Mouse (Mus musculus): ENCODE results near the gene Fars2.
"Not testable (repeated sequence)": the region's sequence is repeated elsewhere in the genome, so short reads cannot be mapped to it uniquely, and the experiment has no call there.

Gene Fars2

DNA sequence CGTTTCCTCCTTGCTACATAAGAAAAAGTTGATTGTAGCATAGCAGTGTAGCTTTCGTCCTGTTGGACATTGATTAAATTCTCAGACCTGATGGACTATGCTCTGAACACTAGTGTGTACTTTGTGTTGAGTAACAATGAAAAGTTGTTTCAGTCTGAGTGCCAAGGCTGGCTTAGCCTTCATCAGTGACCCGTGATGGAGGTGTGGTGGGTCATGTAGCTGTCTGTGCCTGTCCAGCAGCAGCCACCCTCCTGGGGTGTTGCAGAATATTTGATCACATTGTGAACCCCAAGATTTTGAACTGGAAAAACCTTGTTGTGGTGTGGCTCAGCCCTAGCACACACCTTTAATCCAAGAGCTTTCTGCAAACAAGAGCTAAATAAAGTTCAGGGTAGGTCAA is 343.3 kb downstream of the Fars2 start:
- DNase-seq (ENCODE audit: low read depth) = no peak

DNA sequence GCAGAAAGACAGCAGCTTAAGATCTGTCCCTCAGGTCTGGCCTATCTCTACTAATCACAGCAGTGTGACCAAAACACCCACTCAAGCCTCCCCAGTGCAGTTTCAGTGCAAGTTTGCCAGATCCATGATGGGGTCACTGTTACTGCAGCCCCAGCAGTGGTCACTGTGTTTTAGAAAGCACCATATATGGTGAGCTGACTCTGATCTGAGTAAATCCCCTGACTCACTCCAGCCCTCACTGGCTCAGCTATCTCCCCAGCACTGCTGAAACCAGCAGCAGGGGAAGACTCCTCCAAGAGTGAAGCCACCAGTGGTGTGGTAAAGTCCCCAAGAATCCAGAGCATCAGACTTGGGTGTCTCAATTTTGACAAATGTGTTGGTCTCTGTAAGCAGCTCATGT is 346.5 kb downstream of the Fars2 start:
- no peak for DNase-seq (ENCODE audit: low read depth)

DNA sequence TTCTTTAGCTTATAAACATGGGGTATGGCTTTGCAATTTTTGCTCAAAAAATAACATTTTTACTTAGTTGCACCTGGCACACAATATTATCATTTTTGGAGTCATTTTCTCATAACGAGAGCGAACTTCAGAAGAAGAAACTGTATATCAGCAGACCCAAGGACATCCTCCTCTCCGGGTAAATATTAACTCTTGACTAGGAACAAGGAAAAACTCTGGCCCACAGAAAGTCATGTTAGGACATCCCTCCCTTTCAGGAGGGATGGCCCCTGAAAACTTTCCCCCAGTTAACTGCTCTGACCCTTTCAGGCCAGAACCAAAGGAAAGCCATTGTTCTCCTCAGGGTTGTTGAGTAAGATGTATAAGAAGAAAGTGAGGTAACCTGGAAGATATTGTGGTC is 348.9 kb downstream of the Fars2 start:
- DNase-seq (ENCODE audit: low read depth) = not testable (repeated sequence)

DNA sequence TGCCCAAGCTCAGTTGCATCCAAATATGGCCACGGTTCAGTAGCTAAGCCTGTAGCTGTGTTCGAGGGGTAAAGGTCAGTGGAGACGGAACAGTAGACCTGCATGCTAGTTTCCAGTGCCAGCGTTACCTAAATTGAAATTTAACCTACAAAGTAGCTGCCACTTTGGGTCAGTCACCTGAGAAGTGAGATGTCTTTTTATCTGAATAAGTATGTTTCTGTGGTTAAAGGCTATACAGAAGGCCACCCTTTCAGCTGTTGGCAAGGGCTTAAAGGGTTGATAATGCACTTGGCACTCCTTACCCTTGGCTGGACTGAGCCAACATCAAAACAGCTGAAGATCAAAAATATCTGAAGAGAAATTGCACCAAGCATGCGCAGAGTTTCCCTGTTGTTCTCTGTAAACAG is 349.3 kb downstream of the Fars2 start:
- DNase-seq (ENCODE audit: low read depth) = no peak

- DNase-seq (ENCODE audit: low read depth) = no peak
These were observed 350.6 kb downstream of the Fars2 start for GRCm38 (mm10) chr13:36467849-36468248.

DNA sequence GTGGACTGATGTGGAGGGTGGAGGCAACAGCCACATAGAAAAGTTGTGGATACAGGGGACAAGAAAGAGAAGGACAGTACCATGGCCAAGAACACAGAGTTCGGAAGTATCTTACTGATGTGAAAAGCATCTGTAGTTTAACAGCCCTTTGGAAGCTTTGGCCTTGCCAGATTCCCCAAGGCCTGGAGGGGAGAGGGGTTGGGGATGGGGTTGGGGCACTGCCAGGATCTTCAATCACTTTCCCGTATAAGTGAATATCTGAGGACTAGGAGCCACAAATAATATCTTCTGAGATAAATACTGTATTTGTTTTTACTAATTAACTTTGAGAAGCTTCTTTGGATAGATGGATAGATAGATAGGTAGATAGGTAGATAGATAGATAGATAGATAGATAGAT is 351.8 kb downstream of the Fars2 start:
- DNase-seq (ENCODE audit: low read depth) = no peak

DNA sequence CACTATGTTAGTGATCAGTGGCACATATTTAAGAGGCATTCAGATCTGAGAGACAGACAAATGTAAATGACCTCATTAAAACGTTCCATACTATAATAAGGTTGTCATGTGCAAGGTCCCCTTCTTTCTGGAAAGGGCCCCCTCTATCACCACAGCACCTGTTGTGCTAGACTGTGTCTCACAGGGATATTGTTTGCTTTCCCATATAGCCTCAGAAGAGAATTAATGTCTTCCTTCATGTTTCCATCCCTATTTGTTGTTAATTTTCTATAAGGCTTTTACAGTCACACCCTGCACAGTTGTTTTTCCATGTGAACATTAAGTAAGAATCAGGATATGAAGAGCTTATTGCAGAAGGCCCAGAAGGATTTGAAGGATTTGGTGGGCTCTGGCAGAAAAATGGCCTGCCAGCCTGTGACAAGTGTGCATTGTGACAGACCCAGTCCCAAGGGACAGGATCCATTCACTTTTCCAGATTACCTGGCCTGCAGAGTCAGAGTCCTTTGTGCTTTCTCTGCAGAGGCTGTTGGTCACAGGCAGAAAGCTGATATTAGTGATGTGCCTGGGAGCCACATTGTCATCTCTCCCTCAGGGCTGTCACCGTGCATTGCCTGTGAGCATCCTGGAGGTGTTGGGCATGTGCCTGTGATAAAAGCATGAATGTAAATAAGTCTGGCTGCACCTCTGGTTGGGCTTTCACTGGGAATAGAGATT is 352.4 kb downstream of the Fars2 start:
- no peak for DNase-seq (ENCODE audit: low read depth)

- DNase-seq (ENCODE audit: low read depth) = no peak
These were observed 360.4 kb downstream of the Fars2 start for GRCm38 (mm10) chr13:36477648-36478047.

GRCm38 (mm10) chr13:36478243-36478642 is 361.0 kb downstream of the Fars2 start:
- DNase-seq (ENCODE audit: low read depth) = no peak

DNA sequence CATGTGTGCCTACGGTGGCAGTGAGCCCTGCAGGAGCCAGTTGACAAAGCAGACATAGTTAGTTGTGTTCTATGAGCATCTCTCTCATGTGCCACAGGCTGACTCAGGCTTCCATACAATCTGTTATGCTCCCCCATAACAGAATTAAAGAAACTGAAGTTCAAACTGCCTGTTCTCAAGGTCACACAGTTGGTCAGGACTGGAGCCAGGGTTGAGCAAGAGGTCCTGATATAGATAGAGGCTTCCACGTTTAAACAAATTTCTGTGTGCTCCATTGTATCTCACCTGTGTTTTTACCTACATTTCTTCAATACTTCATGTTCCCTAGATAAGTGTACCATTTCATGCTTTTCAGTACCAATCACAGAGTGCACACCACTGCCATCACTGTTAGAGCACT is 362.9 kb downstream of the Fars2 start:
- DNase-seq (ENCODE audit: low read depth) = no peak

DNA sequence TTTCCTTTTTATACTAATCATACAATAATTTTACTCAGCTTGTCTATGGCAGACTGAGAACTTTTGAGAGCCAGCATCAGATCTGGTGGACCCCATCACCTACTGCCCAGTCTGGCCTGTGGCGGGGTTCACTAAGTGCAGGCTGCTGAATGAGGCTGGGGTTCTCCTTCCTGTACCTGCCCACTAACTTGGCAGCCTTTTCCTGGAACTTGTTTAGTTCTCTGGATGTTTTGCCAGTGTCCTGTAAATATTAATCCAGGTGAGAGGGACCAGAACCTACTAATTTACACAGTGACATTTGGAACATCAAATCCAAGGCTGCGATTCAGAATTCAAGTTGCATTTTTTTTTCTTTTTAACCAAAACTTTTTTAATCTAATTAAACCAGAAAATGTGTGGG is 367.2 kb downstream of the Fars2 start:
- DNase-seq (ENCODE audit: low read depth) = no peak

- no peak for DNase-seq (ENCODE audit: low read depth)
These were observed 369.5 kb downstream of the Fars2 start for GRCm38 (mm10) chr13:36486756-36487155.

GRCm38 (mm10) chr13:36489365-36489764 is 372.2 kb downstream of the Fars2 start:
- no peak for DNase-seq (ENCODE audit: low read depth)

- DNase-seq (ENCODE audit: low read depth) = no peak
These were observed 373.4 kb downstream of the Fars2 start for GRCm38 (mm10) chr13:36490612-36491011.

DNA sequence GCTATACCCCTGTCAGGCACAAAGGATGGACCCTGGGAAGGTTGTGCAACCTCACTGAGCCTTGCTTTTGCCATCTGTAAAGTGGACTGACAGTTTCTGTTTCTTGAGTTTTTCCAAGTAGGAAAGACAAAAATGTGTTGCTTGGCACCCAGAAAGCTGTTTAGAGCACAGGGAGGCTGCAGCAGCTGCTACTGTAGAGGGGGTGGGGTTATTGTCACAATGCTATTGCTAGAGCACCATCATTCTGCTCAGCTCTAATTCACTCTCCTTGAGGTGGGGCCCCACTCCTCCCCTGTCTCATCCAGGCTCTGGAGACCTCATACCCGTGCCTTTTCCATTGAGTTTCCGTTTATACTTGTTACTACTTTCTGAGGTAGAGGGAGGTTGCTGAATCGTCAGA is 375.2 kb downstream of the Fars2 start:
- no peak for DNase-seq (ENCODE audit: low read depth)

GRCm38 (mm10) chr13:36493294-36493693 is 376.1 kb downstream of the Fars2 start:
- no peak for DNase-seq (ENCODE audit: low read depth)

GRCm38 (mm10) chr13:36493762-36494161 is 376.6 kb downstream of the Fars2 start:
- no peak for DNase-seq (ENCODE audit: low read depth)

- no peak for DNase-seq (ENCODE audit: low read depth)
These were observed 378.8 kb downstream of the Fars2 start for GRCm38 (mm10) chr13:36495980-36496379.

- DNase-seq (ENCODE audit: low read depth) = no peak
These were observed 380.1 kb downstream of the Fars2 start for GRCm38 (mm10) chr13:36497346-36497745.

- DNase-seq (ENCODE audit: low read depth) = no peak
These were observed 383.2 kb downstream of the Fars2 start for GRCm38 (mm10) chr13:36500370-36500905.

DNA sequence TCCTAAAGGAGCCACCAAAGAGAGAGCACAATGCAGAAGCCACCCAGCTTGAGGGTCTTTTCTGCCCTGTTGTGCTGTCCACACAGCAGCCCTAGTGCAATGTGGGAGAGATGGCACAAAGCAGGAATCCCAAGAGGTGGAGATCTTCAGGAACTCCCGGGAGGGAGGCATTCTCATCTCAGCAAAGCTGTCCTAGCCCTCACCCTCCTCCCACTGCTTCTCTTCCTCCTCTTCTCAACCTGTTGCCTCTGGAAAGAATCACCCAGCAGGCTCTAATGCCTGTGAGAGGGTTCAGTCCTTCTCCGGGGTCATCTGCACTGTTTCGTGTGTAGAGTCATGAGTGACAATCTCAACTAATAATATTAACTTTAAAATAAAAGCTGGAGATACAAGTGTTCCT is 386.3 kb downstream of the Fars2 start:
- no peak for DNase-seq (ENCODE audit: low read depth)

- no peak for DNase-seq (ENCODE audit: low read depth)
These were observed 386.8 kb downstream of the Fars2 start for GRCm38 (mm10) chr13:36503991-36504390.

- DNase-seq (ENCODE audit: low read depth) = no peak
These were observed 388.5 kb downstream of the Fars2 start for GRCm38 (mm10) chr13:36505730-36506129.

DNA sequence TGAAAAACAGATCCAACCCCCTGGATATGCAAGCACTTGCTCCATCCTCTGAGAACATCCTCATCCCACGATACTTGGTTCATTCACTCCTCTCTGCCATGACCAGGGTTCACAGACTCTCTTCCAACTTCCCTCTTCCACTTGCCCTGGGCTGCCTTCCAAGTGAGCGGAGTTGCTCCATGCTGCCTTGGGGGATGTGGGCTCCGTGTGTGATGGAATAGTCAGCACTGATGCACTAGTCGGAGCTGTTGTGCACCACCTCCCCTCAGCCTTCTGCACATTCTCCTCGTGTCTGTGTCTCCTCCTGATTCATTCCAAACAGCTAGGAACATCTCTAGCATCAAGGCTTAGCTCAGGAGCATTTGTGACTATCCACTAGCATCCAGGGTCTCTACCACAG is 389.1 kb downstream of the Fars2 start:
- no peak for DNase-seq (ENCODE audit: low read depth)
